Mouse (Mus musculus): ENCODE data around the gene Hspa8.

GRCm38 (mm10) chr9:40762354-40762753 is 38.4 kb upstream of the Hspa8 start:
- TF ChIP-seq POLR2A (IDR thresholded peaks at IDR 0.05; ENCODE audit: insufficient read depth, low read depth, low read length) = no peak
- no peak for TF ChIP-seq CTCF (IDR thresholded peaks at IDR 0.05; ENCODE audit: insufficient read depth, low read depth, low read length)

All from olfactory bulb, adult 2 months (tissue).